In genomic region chr13:60497714-60498400, GRCm38 (mm10) we compare ENCODE assay signal across 9 mouse cellular contexts.
DNase-seq lines count a peak whose midpoint lies in the region; ATAC-seq and TF ChIP-seq lines count a peak whose summit lies in the region.
"Had no signal": no experiment of that assay in that cellular context is flagged by ENCODE, and none has a peak within 500 bp of the region (broad histone marks: within the 10 kb centered on the region; RNA-seq: fewer than 3 reads in every experiment).

No protein-coding gene starts in this region.

- no peak for ATAC-seq in intestine, embryonic 14.5 days (replicated peaks; ENCODE audit: low FRiP score, low TSS enrichment, low read depth)
- ATAC-seq in intestine, postnatal 0 days: no peak
- ATAC-seq in embryonic facial prominence, embryonic 13.5 days (ENCODE audit: insufficient number of reproducible peaks, insufficient read depth, low FRiP score, low TSS enrichment, low read depth): no peak
- no peak for ATAC-seq in neural tube, embryonic 13.5 days (ENCODE audit: low read depth)
- ATAC-seq: midbrain, embryonic 15.5 days had no signal

- H3K36me3 ChIP-seq in intestine, embryonic 14.5 days (ENCODE audit: control insufficient read depth, insufficient read depth, low read length): no peaks in the 10 kb centered on the region
- H3K36me3 ChIP-seq in intestine, postnatal 0 days (ENCODE audit: control insufficient read depth, insufficient read depth): no peaks in the 10 kb centered on the region
- no peaks in the 10 kb centered on the region for H3K36me3 ChIP-seq in embryonic facial prominence, embryonic 13.5 days
- H3K36me3 ChIP-seq in neural tube, embryonic 13.5 days: no peaks in the 10 kb centered on the region
- H3K36me3 ChIP-seq: midbrain, embryonic 15.5 days had no signal

- H3K27ac ChIP-seq in intestine, embryonic 14.5 days (ENCODE audit: low read depth): no peak overlapping the region
- H3K27ac ChIP-seq in intestine, postnatal 0 days (ENCODE audit: low read depth, low read length): no peak overlapping the region
- 0 out of 2 replicates have a peak overlapping the region, but pooled peaks have one; percentile 23 for H3K27ac ChIP-seq in embryonic facial prominence, embryonic 13.5 days
- H3K27ac ChIP-seq in neural tube, embryonic 13.5 days (replicated peaks): no peak overlapping the region
- H3K27ac ChIP-seq: midbrain, embryonic 15.5 days had no signal

- H3K9ac ChIP-seq in intestine, embryonic 14.5 days (ENCODE audit: low read length): no peak overlapping the region
- H3K9ac ChIP-seq in intestine, postnatal 0 days (ENCODE audit: low read depth, low read length): no peak overlapping the region
- H3K9ac ChIP-seq in embryonic facial prominence, embryonic 13.5 days: peak overlapping the region; percentile 32
- 0 out of 2 replicates have a peak overlapping the region, but pooled peaks have one; percentile 34 for H3K9ac ChIP-seq in neural tube, embryonic 13.5 days
- H3K9ac ChIP-seq: midbrain, embryonic 15.5 days had no signal

- H3K9me3 ChIP-seq in intestine, embryonic 14.5 days (ENCODE audit: control insufficient read depth, low read length): no peaks in the 10 kb centered on the region
- no peaks in the 10 kb centered on the region for H3K9me3 ChIP-seq in intestine, postnatal 0 days (ENCODE audit: control insufficient read depth)
- no peaks in the 10 kb centered on the region for H3K9me3 ChIP-seq in embryonic facial prominence, embryonic 13.5 days
- H3K9me3 ChIP-seq in neural tube, embryonic 13.5 days: no peaks in the 10 kb centered on the region
- H3K9me3 ChIP-seq: midbrain, embryonic 15.5 days had no signal

- no peak overlapping the region for H3K4me3 ChIP-seq in intestine, embryonic 14.5 days (ENCODE audit: low read depth, low read length)
- H3K4me3 ChIP-seq in intestine, postnatal 0 days (ENCODE audit: low read depth, low read length): no peak overlapping the region
- H3K4me3 ChIP-seq in embryonic facial prominence, embryonic 13.5 days: no peak overlapping the region
- no peak overlapping the region for H3K4me3 ChIP-seq in neural tube, embryonic 13.5 days
- H3K4me3 ChIP-seq: midbrain, embryonic 15.5 days had no signal

- TF ChIP-seq CTCF in intestine, postnatal 0 days (IDR thresholded peaks at IDR 0.05; ENCODE audit: low read depth): no peak

- 21% methylated on average over 18 of the region's 18 CpGs for WGBS in intestine, embryonic 14.5 days
- WGBS in intestine, postnatal 0 days: 24% methylated on average over 18 of the region's 18 CpGs
- WGBS in embryonic facial prominence, embryonic 13.5 days: 8% methylated on average over 18 of the region's 18 CpGs
- 15% methylated on average over 18 of the region's 18 CpGs for WGBS in neural tube, embryonic 13.5 days

- H3K4me2 ChIP-seq in intestine, embryonic 14.5 days (ENCODE audit: low read length): 0 out of 2 replicates have a peak overlapping the region, but pooled peaks have one; percentile 9
- H3K4me2 ChIP-seq in intestine, postnatal 0 days (replicated peaks; ENCODE audit: low read depth): no peak overlapping the region
- peak overlapping the region; percentile 41 for H3K4me2 ChIP-seq in embryonic facial prominence, embryonic 13.5 days
- peak overlapping the region; percentile 24 for H3K4me2 ChIP-seq in neural tube, embryonic 13.5 days
- H3K4me2 ChIP-seq: midbrain, embryonic 15.5 days had no signal

- no peaks in the 10 kb centered on the region for H3K27me3 ChIP-seq in intestine, embryonic 14.5 days (replicated peaks; ENCODE audit: control insufficient read depth, insufficient read depth, low read length)
- no peaks in the 10 kb centered on the region for H3K27me3 ChIP-seq in intestine, postnatal 0 days (replicated peaks; ENCODE audit: control insufficient read depth, insufficient read depth, low read length)
- no peaks in the 10 kb centered on the region for H3K27me3 ChIP-seq in embryonic facial prominence, embryonic 13.5 days
- H3K27me3 ChIP-seq in neural tube, embryonic 13.5 days: no peaks in the 10 kb centered on the region
- H3K27me3 ChIP-seq: midbrain, embryonic 15.5 days had no signal

- H3K4me1 ChIP-seq in intestine, embryonic 14.5 days (replicated peaks; ENCODE audit: control insufficient read depth, insufficient read depth, low read length): peaks cover 7% of the 10 kb centered on the region
- H3K4me1 ChIP-seq in intestine, postnatal 0 days (replicated peaks; ENCODE audit: control insufficient read depth, insufficient read depth, low read length): no peaks in the 10 kb centered on the region
- peaks cover 12% of the 10 kb centered on the region for H3K4me1 ChIP-seq in embryonic facial prominence, embryonic 13.5 days
- peaks cover 8% of the 10 kb centered on the region for H3K4me1 ChIP-seq in neural tube, embryonic 13.5 days (replicated peaks)
- H3K4me1 ChIP-seq: midbrain, embryonic 15.5 days had no signal

- DNase-seq in intestine, embryonic 14.5 days (ENCODE audit: low spot score): no peak
- DNase-seq in kidney, postnatal 25 days: peak; percentile 86 to 92
- DNase-seq in cerebellum, postnatal 4 days (ENCODE audit: low spot score in 2 of 2): no peak
- no peak for DNase-seq in cerebellum, adult 9-11 months
- DNase-seq in urinary bladder, postnatal 4 days (ENCODE audit: low spot score in 2 of 2): no peak

Comparison
In these comparisons a context has a peak if more than half of its experiments do, and no peak if none do; other contexts are left out.
1. DNase-seq: peak in kidney, postnatal 25 days (2 of 2); none in intestine, embryonic 14.5 days (single experiment), cerebellum, postnatal 4 days (0 of 2), cerebellum, adult 9-11 months (single experiment) and urinary bladder, postnatal 4 days (0 of 2).
2. H3K9ac ChIP-seq: peak in embryonic facial prominence, embryonic 13.5 days (single experiment) and neural tube, embryonic 13.5 days (single experiment); none in intestine, embryonic 14.5 days (single experiment) and intestine, postnatal 0 days (single experiment).